Mouse (Mus musculus) stomach, embryonic 16.5 days (tissue): ENCODE measurements around the gene Cacna1d. TPM values are rescaled to one million over a fixed set of nuclear protein-coding genes. Genes with fewer than 3 reads are reported as not detected.

Experiments
- ATAC-seq: fragments of 200-750 bp; cut with Nextera tagmentation; 2 replicates; pipeline ENCODE4 v1.8.0; 2017; ENCODE audit warnings: moderate number of reproducible peaks, moderate TSS enrichment; ENCODE audit not compliant: insufficient read depth, low FRiP score
- H3K27ac ChIP-seq: fragments of 300-500 bp; sonication (generic); 2 replicates; pipeline ENCODE4 v1.5.1; 2014; ENCODE audit warnings: low read length
- H3K27me3 ChIP-seq: fragments of 300-500 bp; sonication (generic); 2 replicates; pipeline ENCODE4 v1.6.1; 2014; ENCODE audit warnings: low read length, control low read depth, mixed read lengths; ENCODE audit not compliant: control insufficient read depth, insufficient read depth
- H3K36me3 ChIP-seq: fragments of 300-500 bp; sonication (generic); 2 replicates; pipeline ENCODE4 v1.6.1; 2014; ENCODE audit warnings: low read length; ENCODE audit not compliant: control insufficient read depth, insufficient read depth
- H3K4me1 ChIP-seq: fragments of 300-500 bp; sonication (generic); 2 replicates; pipeline ENCODE4 v1.6.1; 2014; ENCODE audit warnings: low read length, control low read depth, mixed read lengths; ENCODE audit not compliant: control insufficient read depth, insufficient read depth
- H3K4me2 ChIP-seq: fragments of 300-500 bp; sonication (generic); 2 replicates; pipeline ENCODE4 v1.6.1; 2014; ENCODE audit warnings: low read depth, low read length, mixed read lengths
- H3K4me3 ChIP-seq: fragments of 300-500 bp; sonication (generic); replicated peaks from 2 replicates; pipeline ENCODE4 v1.5.1; 2014; ENCODE audit warnings: mild to moderate bottlenecking, low read length
- H3K9ac ChIP-seq: fragments of 300-500 bp; sonication (generic); 2 replicates; pipeline ENCODE4 v1.6.1; 2014; ENCODE audit warnings: low read length
- H3K9me3 ChIP-seq: fragments of 300-500 bp; sonication (generic); replicated peaks from 2 replicates; pipeline ENCODE4 v1.6.1; 2016; ENCODE audit warnings: low read length, control low read depth; ENCODE audit not compliant: control insufficient read depth
- WGBS: fragments of 180-500 bp; shearing (Covaris S2); extraction: QIAGEN DNeasy Blood & Tissue Kit; methylation state at CpG from one replicate; pipeline ENCODE4 v1.1.7; 2014; 5-methylcytosine and 5-hydroxymethylcytosine counted together
- polyA plus RNA-seq: library from polyadenylated mRNA; unstranded; fragments of >200 nt; fragmentation: Nextera tagmentation; extraction: Ambion mirVana; gene quantifications from 2 replicates; pipeline ENCODE4 v1.2.1, GENCODE M21; 2015

The Cacna1d gene
- polyA plus RNA-seq, 1 experiment from 2014 or later = 4.2 TPM

- Histone ChIP-seq H3K4me3 (no peak overlapping the region), H3K9me3 (no peaks in the 10 kb centered on the region), H3K36me3 (no peaks in the 10 kb centered on the region), H3K9ac (no peak overlapping the region), H3K4me2 (no peak overlapping the region), H3K4me1 (no peaks in the 10 kb centered on the region), H3K27me3 (no peaks in the 10 kb centered on the region), H3K27ac (no peak overlapping the region)
- WGBS = 56% methylated on average over 8 of the region's 8 CpGs
- no peak for ATAC-seq
Measured at GRCm38 (mm10) chr14:30033405-30033804, 457.9 kb downstream of the Cacna1d start.

- H3K27ac ChIP-seq = no peak overlapping the region
- H3K4me3 ChIP-seq = no peak overlapping the region
- H3K27me3 ChIP-seq = no peaks in the 10 kb centered on the region
- H3K4me2 ChIP-seq = no peak overlapping the region
- 49% methylated on average over 2 of the region's 2 CpGs for WGBS
- no peaks in the 10 kb centered on the region for H3K36me3 ChIP-seq
- H3K9ac ChIP-seq = no peak overlapping the region
- no peaks in the 10 kb centered on the region for H3K9me3 ChIP-seq
- ATAC-seq = no peak
- H3K4me1 ChIP-seq = no peaks in the 10 kb centered on the region
Measured at GRCm38 (mm10) chr14:30027378-30027777, 463.9 kb downstream of the Cacna1d start.

- H3K4me3 ChIP-seq = no peak overlapping the region
- WGBS = 41% methylated on average over 7 of the region's 7 CpGs
- H3K9ac ChIP-seq = no peak overlapping the region
- H3K4me1 ChIP-seq = no peaks in the 10 kb centered on the region
- H3K36me3 ChIP-seq = no peaks in the 10 kb centered on the region
- no peak for ATAC-seq
- H3K27me3 ChIP-seq = no peaks in the 10 kb centered on the region
- H3K4me2 ChIP-seq = no peak overlapping the region
- no peaks in the 10 kb centered on the region for H3K9me3 ChIP-seq
- H3K27ac ChIP-seq = no peak overlapping the region
Measured at GRCm38 (mm10) chr14:30024387-30024786, 466.9 kb downstream of the Cacna1d start.

- no peak for ATAC-seq
- no peaks in the 10 kb centered on the region for H3K4me1 ChIP-seq
- no peaks in the 10 kb centered on the region for H3K9me3 ChIP-seq
- H3K27me3 ChIP-seq = no peaks in the 10 kb centered on the region
- no peaks in the 10 kb centered on the region for H3K36me3 ChIP-seq
- WGBS = 86% methylated on average over 6 of the region's 6 CpGs
- no peak overlapping the region for H3K4me3 ChIP-seq
- no peak overlapping the region for H3K4me2 ChIP-seq
- no peak overlapping the region for H3K9ac ChIP-seq
- H3K27ac ChIP-seq = no peak overlapping the region
Measured at GRCm38 (mm10) chr14:30022471-30022870, 468.8 kb downstream of the Cacna1d start.

- ATAC-seq = no peak
- no peaks in the 10 kb centered on the region for H3K4me1 ChIP-seq
- no peaks in the 10 kb centered on the region for H3K9me3 ChIP-seq
- H3K27ac ChIP-seq = no peak overlapping the region
- H3K9ac ChIP-seq = no peak overlapping the region
- H3K27me3 ChIP-seq = no peaks in the 10 kb centered on the region
- no peaks in the 10 kb centered on the region for H3K36me3 ChIP-seq
- no peak overlapping the region for H3K4me2 ChIP-seq
- H3K4me3 ChIP-seq = no peak overlapping the region
- 60% methylated on average over 9 of the region's 9 CpGs for WGBS
Measured at GRCm38 (mm10) chr14:30019792-30020575, 471.3 kb downstream of the Cacna1d start.

GRCm38 (mm10) chr14:30019375-30019774, 471.9 kb downstream of the Cacna1d start:
- no peaks in the 10 kb centered on the region for H3K36me3 ChIP-seq
- no peak overlapping the region for H3K4me2 ChIP-seq
- 95% methylated on average over 8 of the region's 8 CpGs for WGBS
- no peaks in the 10 kb centered on the region for H3K4me1 ChIP-seq
- no peaks in the 10 kb centered on the region for H3K27me3 ChIP-seq
- no peaks in the 10 kb centered on the region for H3K9me3 ChIP-seq
- no peak for ATAC-seq
- H3K9ac ChIP-seq = no peak overlapping the region
- H3K27ac ChIP-seq = no peak overlapping the region
- no peak overlapping the region for H3K4me3 ChIP-seq

- ATAC-seq = no peak
- Histone ChIP-seq H3K4me3 (no peak overlapping the region), H3K4me1 (no peaks in the 10 kb centered on the region), H3K9ac (no peak overlapping the region), H3K36me3 (no peaks in the 10 kb centered on the region), H3K9me3 (no peaks in the 10 kb centered on the region), H3K27me3 (no peaks in the 10 kb centered on the region), H3K4me2 (no peak overlapping the region), H3K27ac (no peak overlapping the region)
- 88% methylated on average over 6 of the region's 6 CpGs for WGBS
Measured at GRCm38 (mm10) chr14:30018846-30019245, 472.4 kb downstream of the Cacna1d start.

GRCm38 (mm10) chr14:30018463-30018801, 472.8 kb downstream of the Cacna1d start:
- H3K27ac ChIP-seq = no peak overlapping the region
- H3K9ac ChIP-seq = no peak overlapping the region
- H3K4me3 ChIP-seq = no peak overlapping the region
- H3K4me2 ChIP-seq = no peak overlapping the region
- H3K27me3 ChIP-seq = no peaks in the 10 kb centered on the region
- no peak for ATAC-seq
- no peaks in the 10 kb centered on the region for H3K4me1 ChIP-seq
- H3K9me3 ChIP-seq = no peaks in the 10 kb centered on the region
- H3K36me3 ChIP-seq = no peaks in the 10 kb centered on the region
- 94% methylated on average over 4 of the region's 4 CpGs for WGBS

- Histone ChIP-seq H3K4me1 (no peaks in the 10 kb centered on the region), H3K9me3 (no peaks in the 10 kb centered on the region), H3K27me3 (no peaks in the 10 kb centered on the region), H3K36me3 (no peaks in the 10 kb centered on the region), H3K9ac (no peak overlapping the region), H3K27ac (no peak overlapping the region), H3K4me3 (no peak overlapping the region), H3K4me2 (no peak overlapping the region)
- ATAC-seq = no peak
- WGBS = 75% methylated on average over 8 of the region's 8 CpGs
Measured at GRCm38 (mm10) chr14:30017794-30018462, 473.3 kb downstream of the Cacna1d start.
